Mouse (Mus musculus) retina, embryonic 14.5 days (tissue): ENCODE measurements around the gene Nrcam.

Source experiments
- DNase-seq: peaks from one replicate; pipeline ENCODE4 v3.0.0-alpha.2; 2015; ENCODE audit warnings: low spot score

Nrcam gene

DNA sequence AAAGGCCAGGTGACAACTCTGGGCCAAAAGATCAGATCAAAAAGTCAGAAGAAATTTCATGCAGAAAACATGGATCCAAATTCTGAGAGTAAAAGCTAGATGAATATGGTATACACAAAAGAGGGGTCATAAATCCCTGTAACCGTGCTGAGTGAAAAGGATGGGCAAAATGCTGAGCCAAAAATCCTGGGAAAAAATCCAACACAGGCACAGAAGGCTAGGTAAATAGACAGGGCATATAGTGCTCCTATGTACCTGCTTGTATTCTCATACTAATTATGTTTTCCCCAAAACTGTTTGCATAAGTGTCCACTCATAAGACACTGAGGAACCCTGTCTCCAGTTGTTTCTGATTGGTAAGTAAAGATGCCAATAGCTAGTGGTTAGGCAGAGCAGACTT is 288.8 kb downstream of the Nrcam start:
- DNase-seq, result no peak

DNA sequence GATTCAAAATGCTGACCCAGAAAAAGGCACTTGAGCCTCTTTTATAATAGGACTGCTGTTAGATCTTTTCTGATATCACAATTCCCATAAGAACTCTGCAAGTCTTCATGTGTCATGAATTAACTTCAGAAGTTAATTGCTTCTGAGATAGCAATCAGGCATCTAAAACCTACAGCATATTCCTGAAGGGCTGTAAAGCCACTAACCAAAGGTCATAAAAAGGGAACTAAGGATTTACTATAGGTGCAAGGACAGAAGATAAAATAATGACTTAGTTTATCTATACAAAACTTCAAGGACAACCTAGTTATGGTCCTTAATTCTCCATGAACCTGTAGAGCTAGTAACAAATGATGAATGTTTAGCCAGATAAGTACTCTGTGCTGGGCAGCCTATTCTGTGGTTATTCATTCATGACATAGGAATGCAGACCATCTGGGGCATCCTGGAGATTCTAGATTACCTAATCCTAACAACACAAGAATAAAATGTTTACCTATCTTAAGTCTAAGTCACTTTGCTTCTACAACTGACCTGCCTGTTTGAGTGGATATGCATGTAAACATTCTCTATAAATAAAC is 310.7 kb downstream of the Nrcam start:
- no peak for DNase-seq

DNA sequence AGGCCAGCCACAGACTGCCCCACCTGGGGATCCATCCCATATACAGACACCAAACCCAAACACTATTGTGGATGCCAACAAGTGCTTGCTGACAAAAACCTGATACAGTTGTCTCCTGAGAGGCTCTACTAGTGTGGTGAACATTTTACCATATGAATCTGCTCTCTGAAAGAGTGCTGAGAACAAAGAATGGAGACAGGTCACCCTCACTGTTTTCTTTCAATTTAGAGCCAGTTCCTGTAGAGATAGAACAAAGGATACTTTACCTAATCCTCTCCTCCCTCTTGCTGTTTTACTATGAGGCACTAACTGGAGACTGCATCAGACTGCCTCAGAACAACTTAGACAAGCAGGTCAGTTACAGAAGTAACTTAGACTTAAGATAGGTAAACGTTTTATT is 311.9 kb downstream of the Nrcam start:
- DNase-seq, result no peak
